Mouse (Mus musculus) frontal cortex, adult 2 months (tissue): ENCODE results near the gene Gabrp. TPM values are rescaled to one million over a fixed set of nuclear protein-coding genes. Genes with fewer than 3 reads are reported as not detected.

Source experiments
- DNase-seq, 2 experiments: peaks; one replicate each; pipeline ENCODE4 v3.0.0; 2022; ENCODE audit warnings: low spot score in 1 of 2; ENCODE audit errors: extremely low spot score in 1 of 2
- polyA plus RNA-seq: library from polyadenylated mRNA; depleted of rRNA; stranded (reverse); fragments of >200 nt; gene quantifications from 2 replicates; pipeline ENCODE4 v1.2.3, GENCODE M21; 2012; rRNA removed

The Gabrp gene
- polyA plus RNA-seq, 1 experiment = not detected

DNA sequence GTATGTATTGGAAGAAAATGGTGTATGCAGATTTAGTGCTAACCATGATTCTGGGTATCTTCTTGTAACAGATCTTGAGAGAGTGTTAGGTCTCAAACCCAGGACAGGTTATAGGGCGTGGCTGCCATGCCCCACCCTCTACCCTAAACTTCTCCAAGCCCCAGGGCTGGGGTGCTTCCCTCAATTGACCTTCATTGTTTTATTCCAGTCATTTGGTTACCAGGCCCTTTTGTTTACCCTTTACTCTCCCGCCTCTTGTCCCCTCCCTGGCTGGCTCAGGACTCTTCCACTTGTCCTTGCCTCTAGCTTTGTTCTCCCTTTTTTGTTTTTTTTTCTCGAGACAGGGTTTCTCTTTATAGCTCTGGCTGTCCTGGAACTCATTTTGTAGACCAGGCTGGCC, 45.2 kb downstream of the Gabrp start:
- DNase-seq = no peak

GRCm38 (mm10) chr11:33529576-33529975, 49.2 kb downstream of the Gabrp start:
- no peak for DNase-seq

GRCm38 (mm10) chr11:33513376-33513991, 65.3 kb downstream of the Gabrp start, which contains the start of gene Ranbp17:
Ranbp17 (minus strand) TSS chr11:33513746.
- peak in 1 of 2 experiments; percentile 22 for DNase-seq

GRCm38 (mm10) chr11:33512854-33513375, 65.8 kb downstream of the Gabrp start:
- peak; percentile 46 to 59 for DNase-seq

DNA sequence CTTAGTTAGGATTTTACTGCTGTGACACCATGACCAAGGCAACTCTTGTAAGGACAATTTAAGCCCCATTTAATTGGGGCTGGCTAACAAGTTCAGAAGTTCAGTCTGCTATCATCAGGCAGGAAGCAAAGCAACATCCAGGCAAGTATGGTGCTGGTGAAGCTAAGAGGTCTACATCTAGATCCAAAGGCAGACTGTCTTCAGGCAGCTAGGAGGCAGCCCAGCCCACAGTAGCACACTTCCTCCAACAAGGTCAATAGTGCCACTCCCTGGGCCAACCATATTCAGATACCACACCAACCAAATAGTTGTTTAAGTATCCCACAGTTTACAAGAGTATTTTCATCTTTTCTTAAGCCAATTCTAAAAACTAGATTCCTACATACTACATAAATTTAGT, 69.4 kb downstream of the Gabrp start:
- no peak for DNase-seq

Other genes starting within 250 kb of the Gabrp start
- gene Ranbp17, start 65.2 kb downstream of the Gabrp start, polyA plus RNA-seq = 4.2 and 5.1 TPM in 2 replicates
- gene D130052B06Rik, start 20.3 kb upstream of the Gabrp start, polyA plus RNA-seq = not detected in 2 replicates